Mouse (Mus musculus): ENCODE results near the gene Ptprj. TPM values are rescaled to one million over a fixed set of nuclear protein-coding genes. Genes with fewer than 3 reads are reported as not detected.

The Ptprj gene
- total and polyA plus RNA-seq, 3 experiments, result 3.7 to 10.5 (median 7.4) TPM

- Histone ChIP-seq H3K4me1 (ENCODE audit: control insufficient read depth, insufficient read depth, low read length) (peaks cover 4% of the 10 kb centered on the region; the same call in 1 of the 2 replicates), H3K9ac (ENCODE audit: low read depth, low read length) (no peak overlapping the region), H3K4me3 (no peak overlapping the region), H3K36me3 (ENCODE audit: control insufficient read depth, insufficient read depth, low read length) (no peaks in the 10 kb centered on the region), H3K79me2 (replicated peaks; ENCODE audit: control insufficient read depth, insufficient read depth, low read length) (peaks cover 1% of the 10 kb centered on the region; the same call in 1 of the 2 replicates), H3K27ac (peak overlapping the region; percentile 23), H3K27me3 (ENCODE audit: control insufficient read depth, insufficient read depth, low read length) (no peaks in the 10 kb centered on the region)
- 65% methylated on average over 5 of the region's 5 CpGs for WGBS
- peak; percentile 38 to 65 for DNase-seq
- intact Hi-C loops (cut with DNase I), result no loop called here
- TF ChIP-seq EP300 (IDR thresholded peaks at IDR 0.05; ENCODE audit: insufficient read depth, low read depth, low read length) (no peak), POLR2A (IDR thresholded peaks at IDR 0.05; ENCODE audit: insufficient read depth, low read depth, low read length) (no peak), CTCF (IDR thresholded peaks at IDR 0.05) (no peak)
These were observed 48.4 kb downstream of the Ptprj start for GRCm38 (mm10) chr2:90532095-90532494.

GRCm38 (mm10) chr2:90528107-90528506, 52.3 kb downstream of the Ptprj start:
- WGBS, result 79% methylated on average over 5 of the region's 5 CpGs

GRCm38 (mm10) chr2:90526971-90527370, 53.5 kb downstream of the Ptprj start:
- Histone ChIP-seq H3K36me3 (ENCODE audit: control insufficient read depth, insufficient read depth, low read length) (no peaks in the 10 kb centered on the region), H3K9ac (ENCODE audit: low read depth, low read length) (no peak overlapping the region), H3K4me3 (no peak overlapping the region), H3K27me3 (ENCODE audit: control insufficient read depth, insufficient read depth, low read length) (no peaks in the 10 kb centered on the region), H3K27ac (no peak overlapping the region), H3K79me2 (replicated peaks; ENCODE audit: control insufficient read depth, insufficient read depth, low read length) (no peaks in the 10 kb centered on the region), H3K4me1 (ENCODE audit: control insufficient read depth, insufficient read depth, low read length) (no peaks in the 10 kb centered on the region; the same call in 1 of the 2 replicates)
- TF ChIP-seq EP300 (IDR thresholded peaks at IDR 0.05; ENCODE audit: insufficient read depth, low read depth, low read length) (no peak), CTCF (IDR thresholded peaks at IDR 0.05) (no peak), POLR2A (IDR thresholded peaks at IDR 0.05; ENCODE audit: insufficient read depth, low read depth, low read length) (no peak)
- no peak for DNase-seq
- WGBS, result 69% methylated on average over 6 of the region's 6 CpGs
- intact Hi-C loops (cut with DNase I), result no loop called here

More at GRCm38 (mm10) chr2:90528107-90528506, 52.3 kb downstream of the Ptprj start:
- no peak overlapping the region for H3K27ac ChIP-seq
- H3K79me2 ChIP-seq (replicated peaks; ENCODE audit: control insufficient read depth, insufficient read depth, low read length), result no peaks in the 10 kb centered on the region
- TF ChIP-seq EP300 (IDR thresholded peaks at IDR 0.05; ENCODE audit: insufficient read depth, low read depth, low read length), result no peak
- no peak for TF ChIP-seq POLR2A (IDR thresholded peaks at IDR 0.05; ENCODE audit: insufficient read depth, low read depth, low read length)
- TF ChIP-seq CTCF (IDR thresholded peaks at IDR 0.05), result no peak
- H3K4me1 ChIP-seq (ENCODE audit: control insufficient read depth, insufficient read depth, low read length), result peaks cover 2% of the 10 kb centered on the region; the same call in 1 of the 2 replicates
- no peak overlapping the region for H3K9ac ChIP-seq (ENCODE audit: low read depth, low read length)
- no peaks in the 10 kb centered on the region for H3K27me3 ChIP-seq (ENCODE audit: control insufficient read depth, insufficient read depth, low read length)
- DNase-seq, result no peak
- intact Hi-C loops (cut with DNase I), result no loop called here
- no peak overlapping the region for H3K4me3 ChIP-seq
- H3K36me3 ChIP-seq (ENCODE audit: control insufficient read depth, insufficient read depth, low read length), result no peaks in the 10 kb centered on the region

- H3K27ac ChIP-seq, result no peak overlapping the region
- WGBS, result 47% methylated on average over 6 of the region's 6 CpGs
- intact Hi-C loops (cut with DNase I), result no loop called here
These were observed 53.9 kb downstream of the Ptprj start for GRCm38 (mm10) chr2:90526564-90526963.

GRCm38 (mm10) chr2:90525807-90526206, 54.6 kb downstream of the Ptprj start:
- intact Hi-C loops (cut with DNase I), result no loop called here
- DNase-seq, result no peak
- TF ChIP-seq EP300 (IDR thresholded peaks at IDR 0.05; ENCODE audit: insufficient read depth, low read depth, low read length), result no peak
- TF ChIP-seq POLR2A (IDR thresholded peaks at IDR 0.05; ENCODE audit: insufficient read depth, low read depth, low read length), result no peak
- TF ChIP-seq CTCF (IDR thresholded peaks at IDR 0.05), result no peak
- WGBS, result 89% methylated on average over 14 of the region's 14 CpGs
- Histone ChIP-seq H3K79me2 (replicated peaks; ENCODE audit: control insufficient read depth, insufficient read depth, low read length) (no peaks in the 10 kb centered on the region), H3K4me3 (no peak overlapping the region), H3K4me1 (ENCODE audit: control insufficient read depth, insufficient read depth, low read length) (no peaks in the 10 kb centered on the region), H3K27ac (no peak overlapping the region), H3K9ac (ENCODE audit: low read depth, low read length) (no peak overlapping the region), H3K36me3 (ENCODE audit: control insufficient read depth, insufficient read depth, low read length) (no peaks in the 10 kb centered on the region), H3K27me3 (ENCODE audit: control insufficient read depth, insufficient read depth, low read length) (no peaks in the 10 kb centered on the region)

More at GRCm38 (mm10) chr2:90526564-90526963, 53.9 kb downstream of the Ptprj start:
- Histone ChIP-seq H3K36me3 (ENCODE audit: control insufficient read depth, insufficient read depth, low read length) (no peaks in the 10 kb centered on the region), H3K9ac (ENCODE audit: low read depth, low read length) (no peak overlapping the region), H3K27me3 (ENCODE audit: control insufficient read depth, insufficient read depth, low read length) (no peaks in the 10 kb centered on the region), H3K4me3 (no peak overlapping the region), H3K4me1 (ENCODE audit: control insufficient read depth, insufficient read depth, low read length) (no peaks in the 10 kb centered on the region), H3K79me2 (replicated peaks; ENCODE audit: control insufficient read depth, insufficient read depth, low read length) (no peaks in the 10 kb centered on the region)
- TF ChIP-seq POLR2A (IDR thresholded peaks at IDR 0.05; ENCODE audit: insufficient read depth, low read depth, low read length) (no peak), CTCF (IDR thresholded peaks at IDR 0.05) (no peak), EP300 (IDR thresholded peaks at IDR 0.05; ENCODE audit: insufficient read depth, low read depth, low read length) (no peak)
- no peak for DNase-seq

GRCm38 (mm10) chr2:90522455-90522854, 58.0 kb downstream of the Ptprj start:
- Histone ChIP-seq H3K27ac (no peak overlapping the region), H3K27me3 (ENCODE audit: control insufficient read depth, insufficient read depth, low read length) (no peaks in the 10 kb centered on the region), H3K79me2 (replicated peaks; ENCODE audit: control insufficient read depth, insufficient read depth, low read length) (no peaks in the 10 kb centered on the region), H3K36me3 (ENCODE audit: control insufficient read depth, insufficient read depth, low read length) (no peaks in the 10 kb centered on the region), H3K4me1 (ENCODE audit: control insufficient read depth, insufficient read depth, low read length) (no peaks in the 10 kb centered on the region), H3K9ac (ENCODE audit: low read depth, low read length) (no peak overlapping the region), H3K4me3 (no peak overlapping the region)
- TF ChIP-seq EP300 (IDR thresholded peaks at IDR 0.05; ENCODE audit: insufficient read depth, low read depth, low read length) (no peak), POLR2A (IDR thresholded peaks at IDR 0.05; ENCODE audit: insufficient read depth, low read depth, low read length) (no peak), CTCF (IDR thresholded peaks at IDR 0.05) (no peak)
- intact Hi-C loops (cut with DNase I), result no loop called here
- 77% methylated on average over 6 of the region's 6 CpGs for WGBS
- DNase-seq, result no peak

Data from heart, adult 2 months (tissue).